Mouse (Mus musculus) liver, embryonic 12.5 days (tissue): Measurements from ENCODE around the gene Fcgrt. TPM values are rescaled to one million over a fixed set of nuclear protein-coding genes. Genes with fewer than 3 reads are reported as not detected.
A peak's percentile ranks its signal among the peaks of the same experiment; 100 is the strongest.
"Not testable (repeated sequence)": the region's sequence is repeated elsewhere in the genome, so short reads cannot be mapped to it uniquely, and the experiment has no call there.

ENCODE experiments used
- ATAC-seq: fragments of 200-750 bp; cut with Nextera tagmentation; 2 replicates; pipeline ENCODE4 v1.8.0; 2017; ENCODE audit warnings: moderate number of reproducible peaks, mild to moderate bottlenecking, moderate library complexity
- H3K27ac ChIP-seq: fragments of 300-500 bp; sonication (generic); 2 replicates; pipeline ENCODE4 v1.5.1; 2016; ENCODE audit warnings: mild to moderate bottlenecking
- H3K27me3 ChIP-seq: fragments of 300-500 bp; sonication (generic); replicated peaks from 2 replicates; pipeline ENCODE4 v1.6.1; 2016; ENCODE audit warnings: mild to moderate bottlenecking, moderate library complexity
- H3K36me3 ChIP-seq: fragments of 300-500 bp; sonication (generic); 2 replicates; pipeline ENCODE4 v1.6.1; 2016; ENCODE audit warnings: mild to moderate bottlenecking, moderate library complexity
- H3K4me1 ChIP-seq: fragments of 300-500 bp; sonication (generic); 2 replicates; pipeline ENCODE4 v1.6.1; 2016
- H3K4me2 ChIP-seq: fragments of 300-500 bp; sonication (generic); 2 replicates; pipeline ENCODE4 v1.6.1; 2016; ENCODE audit warnings: mild to moderate bottlenecking, moderate library complexity
- H3K4me3 ChIP-seq: fragments of 300-500 bp; sonication (generic); 2 replicates; pipeline ENCODE4 v1.5.1; 2016; ENCODE audit warnings: mild to moderate bottlenecking, moderate library complexity
- H3K9ac ChIP-seq: fragments of 300-500 bp; sonication (generic); 2 replicates; pipeline ENCODE4 v1.6.1; 2016; ENCODE audit warnings: mild to moderate bottlenecking, moderate library complexity
- H3K9me3 ChIP-seq: fragments of 300-500 bp; sonication (generic); replicated peaks from 2 replicates; pipeline ENCODE4 v1.6.1; 2016; ENCODE audit warnings: mild to moderate bottlenecking, moderate library complexity
- WGBS: fragments of 180-500 bp; shearing (Covaris S2); methylation state at CpG from one replicate; pipeline ENCODE4 v1.1.7; 2016; ENCODE audit not compliant: insufficient replicate concordance; 5-methylcytosine and 5-hydroxymethylcytosine counted together
- polyA plus RNA-seq: library from polyadenylated mRNA; unstranded; fragments of >200 nt; fragmentation: Nextera tagmentation; extraction: Ambion mirVana; gene quantifications from 2 replicates; pipeline ENCODE4 v1.2.1, GENCODE M21; 2016

The Fcgrt gene
- polyA plus RNA-seq, 1 experiment from 2014 or later, result 26.6 TPM

DNA sequence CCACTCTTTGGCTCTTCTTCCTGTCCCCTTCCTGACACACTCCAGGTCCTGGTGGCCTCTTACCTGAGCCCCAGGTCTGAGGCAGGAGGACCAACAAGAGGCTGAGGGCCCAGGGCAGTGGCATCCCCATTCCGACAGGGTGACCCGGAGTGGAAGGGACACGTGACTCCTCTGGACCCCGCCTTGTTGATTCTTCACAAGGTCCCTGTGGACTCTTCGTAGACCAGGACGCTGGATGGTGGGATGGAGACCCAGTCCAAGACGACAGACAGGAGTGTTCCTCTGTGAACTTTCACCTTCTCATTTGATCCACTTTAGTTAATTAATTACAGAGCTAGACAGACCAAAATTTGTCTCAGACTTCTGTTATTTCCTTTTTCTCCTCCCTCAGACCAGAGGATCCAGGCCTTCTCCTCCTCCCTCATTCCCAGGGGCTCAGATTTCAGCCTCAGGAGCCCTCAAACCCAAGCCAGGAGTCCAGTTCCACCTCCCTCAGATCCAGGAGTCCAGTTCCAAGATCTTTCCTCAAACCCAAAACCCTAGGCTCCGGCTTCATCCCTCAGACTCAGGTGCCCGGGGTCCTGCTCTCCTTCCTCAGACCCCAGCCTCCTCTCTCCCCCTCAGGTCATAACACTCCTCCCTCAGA lies 588 bp downstream of the Fcgrt start:
- Histone ChIP-seq H3K4me2 (peak overlapping the region; percentile 50), H3K4me3 (peak overlapping the region; percentile 26; the same call in 1 of the 2 replicates), H3K9me3 (no peaks in the 10 kb centered on the region), H3K4me1 (peaks cover 28% of the 10 kb centered on the region), H3K27ac (peak overlapping the region; percentile 33; the same call in 1 of the 2 replicates), H3K36me3 (no peaks in the 10 kb centered on the region; the same call in 1 of the 2 replicates), H3K27me3 (0 out of 2 replicates have a peak, but pooled peaks cover 3% of the 10 kb centered on the region), H3K9ac (0 out of 2 replicates have a peak overlapping the region, but pooled peaks have one; percentile 25)
- 67% methylated on average over 9 of the region's 9 CpGs for WGBS
- no peak; the same call in 1 of the 2 replicates for ATAC-seq

DNA sequence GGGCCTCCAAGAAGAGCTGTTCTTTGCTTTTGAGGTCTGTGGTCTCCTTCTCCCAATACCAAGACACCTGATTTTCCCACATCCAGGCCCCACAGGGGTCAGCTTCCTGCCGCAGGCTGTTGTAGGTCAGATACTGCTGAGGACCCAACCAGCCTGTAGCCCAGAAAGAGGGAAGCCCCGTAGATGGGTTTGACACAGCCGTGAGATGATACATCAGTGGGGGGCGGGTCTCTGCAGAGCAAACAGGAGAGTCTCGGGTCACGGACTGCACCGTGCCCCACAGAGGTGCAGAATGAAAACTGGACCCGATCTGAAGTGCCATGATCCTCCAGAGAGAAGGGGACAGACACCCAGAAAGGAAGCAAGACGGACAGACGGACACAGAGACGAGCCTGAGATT lies 1.2 kb downstream of the Fcgrt start:
- H3K36me3 ChIP-seq, result no peaks in the 10 kb centered on the region; the same call in 1 of the 2 replicates
- 0 out of 2 replicates have a peak, but pooled peaks cover 3% of the 10 kb centered on the region for H3K27me3 ChIP-seq
- no peak overlapping the region for H3K4me3 ChIP-seq
- 49% methylated on average over 11 of the region's 11 CpGs for WGBS
- no peak for ATAC-seq
- no peaks in the 10 kb centered on the region for H3K9me3 ChIP-seq
- H3K4me2 ChIP-seq, result peak overlapping the region; percentile 50
- no peak overlapping the region for H3K9ac ChIP-seq
- no peak overlapping the region for H3K27ac ChIP-seq
- peaks cover 30% of the 10 kb centered on the region for H3K4me1 ChIP-seq

DNA sequence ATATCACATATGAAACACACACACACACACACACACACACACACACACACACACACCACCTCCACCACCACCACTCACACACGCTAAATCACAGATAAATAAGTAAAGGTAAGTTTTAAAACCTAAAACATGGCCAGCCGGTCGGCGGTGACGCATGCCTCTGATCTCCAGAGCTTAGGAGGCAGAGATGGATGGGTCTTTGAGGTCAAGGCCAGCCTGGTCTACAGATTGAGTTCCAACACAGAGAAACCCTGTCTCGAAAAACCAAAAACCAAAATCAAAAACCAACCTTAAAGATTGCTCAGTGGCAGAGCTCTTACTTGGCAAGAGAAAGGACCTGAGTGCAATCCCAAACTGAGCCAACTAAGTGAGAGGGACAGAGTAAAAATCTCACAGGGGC lies 3.6 kb downstream of the Fcgrt start:
- Histone ChIP-seq H3K4me3 (no peak overlapping the region), H3K9ac (no peak overlapping the region), H3K36me3 (no peaks in the 10 kb centered on the region; the same call in 1 of the 2 replicates), H3K27me3 (0 out of 2 replicates have a peak, but pooled peaks cover 3% of the 10 kb centered on the region), H3K9me3 (no peaks in the 10 kb centered on the region), H3K4me1 (peaks cover 36% of the 10 kb centered on the region), H3K4me2 (no peak overlapping the region), H3K27ac (no peak overlapping the region)
- 85% methylated on average over 6 of the region's 6 CpGs for WGBS
- ATAC-seq, result no peak

DNA sequence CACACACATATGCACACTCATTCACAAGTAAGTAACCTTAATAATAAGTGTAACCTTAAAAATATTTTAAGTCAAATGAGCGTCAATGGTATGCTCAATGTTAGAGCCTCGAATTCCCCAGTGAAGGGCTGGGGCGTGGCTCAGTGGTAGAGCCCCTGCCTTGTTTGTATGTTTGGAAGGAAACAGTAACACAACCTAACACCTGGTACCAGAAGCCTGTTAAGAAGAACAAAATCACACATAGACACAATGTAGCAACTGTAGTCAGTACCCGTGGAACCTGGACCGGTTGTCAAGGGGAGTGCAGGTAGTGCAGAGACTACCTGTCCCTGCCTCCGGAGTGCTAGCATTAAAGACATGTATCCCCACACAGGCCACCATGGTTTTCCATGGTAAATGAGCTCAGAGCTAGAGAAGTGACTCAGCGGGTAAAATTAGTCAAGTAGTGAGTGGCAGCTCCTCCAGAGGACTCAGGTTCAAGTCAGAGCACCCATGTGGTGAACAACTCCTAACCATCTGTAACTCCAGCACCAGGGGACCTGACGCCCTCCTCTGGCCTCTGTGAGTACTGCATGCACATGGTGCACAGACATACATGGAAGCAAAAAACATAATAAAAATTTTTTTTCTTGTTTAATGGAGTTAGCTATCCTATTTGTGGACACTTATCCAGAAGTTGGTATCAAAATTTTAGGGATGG lies 5.0 kb downstream of the Fcgrt start:
- WGBS, result 76% methylated on average over 8 of the region's 8 CpGs
- ATAC-seq, result no peak

DNA sequence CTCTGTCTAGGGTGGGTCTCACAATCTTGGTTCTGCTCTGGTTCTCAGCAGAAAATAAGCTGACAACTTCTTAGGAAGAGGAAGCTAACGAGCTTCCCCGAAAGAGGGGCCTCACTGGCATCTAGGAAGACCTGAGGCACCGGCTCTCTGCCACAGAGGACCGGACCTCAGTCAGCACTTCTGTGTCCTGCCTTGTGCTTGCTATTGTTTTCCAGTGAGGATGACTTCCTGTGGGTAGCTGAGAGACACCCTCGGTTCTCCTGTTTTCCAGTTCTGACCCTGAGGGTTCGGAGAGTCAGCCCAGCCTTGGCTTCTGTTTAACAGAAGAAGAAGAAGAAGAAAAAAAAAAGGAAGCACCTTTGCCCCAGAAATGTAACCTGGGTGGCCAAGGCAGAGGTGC lies 6.2 kb downstream of the Fcgrt start:
- Histone ChIP-seq H3K36me3 (no peaks in the 10 kb centered on the region; the same call in 1 of the 2 replicates), H3K9ac (no peak overlapping the region), H3K4me2 (no peak overlapping the region), H3K27ac (peak overlapping the region; percentile 15; the same call in 1 of the 2 replicates), H3K9me3 (no peaks in the 10 kb centered on the region), H3K4me3 (no peak overlapping the region), H3K4me1 (peaks cover 45% of the 10 kb centered on the region), H3K27me3 (0 out of 2 replicates have a peak, but pooled peaks cover 3% of the 10 kb centered on the region)
- ATAC-seq, result peak; percentile 31; the same call in 1 of the 2 replicates
- 26% methylated on average over 6 of the region's 6 CpGs for WGBS

More for the DNA sequence above, 5.0 kb downstream of the Fcgrt start:
- H3K27ac ChIP-seq, result no peak overlapping the region
- no peak overlapping the region for H3K4me2 ChIP-seq
- H3K9ac ChIP-seq, result no peak overlapping the region
- H3K4me1 ChIP-seq, result peaks cover 41% of the 10 kb centered on the region
- H3K4me3 ChIP-seq, result no peak overlapping the region
- H3K9me3 ChIP-seq, result no peaks in the 10 kb centered on the region
- H3K36me3 ChIP-seq, result no peaks in the 10 kb centered on the region; the same call in 1 of the 2 replicates
- 0 out of 2 replicates have a peak, but pooled peaks cover 3% of the 10 kb centered on the region for H3K27me3 ChIP-seq

DNA sequence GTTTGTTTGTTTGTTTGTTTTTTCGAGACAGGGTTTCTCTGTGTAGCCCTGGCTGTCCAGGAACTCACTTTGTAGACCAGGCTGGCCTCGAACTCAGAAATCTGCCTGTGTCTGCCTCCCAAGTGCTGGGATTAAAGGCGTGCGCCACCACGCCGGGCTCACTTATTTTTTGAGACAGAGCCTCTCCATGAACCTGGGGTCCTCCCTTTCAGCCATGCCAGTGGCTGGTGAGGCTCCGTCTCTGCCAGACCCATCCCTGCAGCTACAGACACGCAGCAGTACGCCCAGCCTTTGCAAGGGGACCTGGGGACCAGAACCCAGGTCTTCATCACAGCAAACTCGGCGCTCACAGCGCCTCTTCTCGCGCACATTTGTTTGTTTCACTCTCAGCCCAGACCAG lies 7.7 kb downstream of the Fcgrt start:
- WGBS, result 83% methylated on average over 14 of the region's 14 CpGs
- not testable (repeated sequence) for H3K36me3 ChIP-seq, H3K27me3 ChIP-seq

DNA sequence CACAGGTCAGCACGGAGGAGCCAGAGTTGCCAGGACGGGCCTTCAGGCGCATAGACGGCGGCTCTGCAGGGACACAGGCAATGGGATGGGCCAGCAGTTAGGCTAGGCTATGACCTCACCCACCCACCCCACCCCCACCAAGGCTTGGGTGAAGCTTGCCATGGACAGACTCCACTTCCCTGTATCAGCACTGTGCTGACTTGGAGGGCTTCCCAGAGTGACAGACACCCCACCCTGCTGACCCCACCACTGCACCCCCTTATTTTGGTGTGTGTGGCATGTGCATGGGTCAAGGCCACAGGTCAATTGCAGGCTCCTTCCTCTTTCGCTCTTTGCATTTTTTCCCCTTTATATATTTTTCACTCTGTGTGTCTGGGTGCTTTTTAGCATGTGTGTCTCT lies 8.3 kb downstream of the Fcgrt start:
- H3K4me3 ChIP-seq, result no peak overlapping the region
- H3K36me3 ChIP-seq, result no peaks in the 10 kb centered on the region; the same call in 1 of the 2 replicates
- WGBS, result 56% methylated on average over 6 of the region's 6 CpGs
- ATAC-seq, result no peak
- peaks cover 56% of the 10 kb centered on the region for H3K4me1 ChIP-seq
- no peak overlapping the region for H3K27ac ChIP-seq
- 0 out of 2 replicates have a peak, but pooled peaks cover 3% of the 10 kb centered on the region for H3K27me3 ChIP-seq
- no peak overlapping the region for H3K4me2 ChIP-seq
- H3K9me3 ChIP-seq, result no peaks in the 10 kb centered on the region
- H3K9ac ChIP-seq, result no peak overlapping the region

More for the DNA sequence above, 7.7 kb downstream of the Fcgrt start:
- H3K27ac ChIP-seq, H3K4me3 ChIP-seq, ATAC-seq, H3K9me3 ChIP-seq, H3K9ac ChIP-seq, H3K4me2 ChIP-seq: not testable (repeated sequence)
- peaks cover 50% of the 10 kb centered on the region for H3K4me1 ChIP-seq

DNA sequence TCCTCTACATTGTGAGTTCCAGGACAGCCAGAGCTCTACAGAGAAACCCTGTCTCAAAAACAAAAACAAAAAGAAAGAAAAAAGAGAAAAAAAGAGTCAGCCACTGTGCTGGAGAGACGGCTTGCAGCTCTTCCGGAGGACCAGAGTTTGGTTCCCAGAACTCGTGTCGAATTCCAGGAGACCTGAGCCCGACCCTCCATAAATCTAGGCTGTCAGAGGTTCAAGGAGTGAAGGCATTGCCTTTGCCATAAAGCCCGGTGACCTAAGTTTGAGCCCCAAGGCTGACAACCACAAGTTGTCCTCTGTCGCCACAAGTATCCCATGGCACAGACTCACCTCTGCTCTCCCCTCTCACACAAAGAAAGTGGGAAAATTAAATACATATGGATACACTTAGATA lies 9.5 kb downstream of the Fcgrt start:
- H3K27ac ChIP-seq, result peak overlapping the region; percentile 7; the same call in 1 of the 2 replicates
- WGBS, result 55% methylated on average over 7 of the region's 7 CpGs
- H3K36me3 ChIP-seq, result no peaks in the 10 kb centered on the region; the same call in 1 of the 2 replicates
- H3K4me3 ChIP-seq, result no peak overlapping the region
- ATAC-seq, result no peak
- H3K9me3 ChIP-seq, result no peaks in the 10 kb centered on the region
- H3K9ac ChIP-seq, result no peak overlapping the region
- H3K27me3 ChIP-seq, result 0 out of 2 replicates have a peak, but pooled peaks cover 3% of the 10 kb centered on the region
- H3K4me1 ChIP-seq, result peaks cover 63% of the 10 kb centered on the region
- H3K4me2 ChIP-seq, result no peak overlapping the region; the same call in 1 of the 2 replicates

DNA sequence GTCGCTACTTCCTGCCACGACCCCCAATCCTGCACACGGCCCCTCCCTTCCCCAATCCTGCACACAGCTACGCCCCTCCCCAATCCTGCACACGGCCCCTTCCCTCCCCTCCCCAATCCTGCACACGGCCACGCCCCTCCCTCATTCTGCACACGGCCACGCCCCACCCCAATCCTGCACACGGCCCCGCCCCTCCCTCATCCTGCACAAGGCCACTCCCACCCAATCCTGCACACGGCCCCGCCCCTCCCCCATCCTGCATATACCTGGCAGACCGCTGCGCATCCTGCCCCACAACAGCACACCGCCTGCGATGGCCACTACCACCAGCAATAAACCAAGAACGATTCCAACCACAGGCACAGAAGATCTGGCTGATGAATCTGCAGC lies 10.1 kb downstream of the Fcgrt start:
- no peak for ATAC-seq
- H3K27ac ChIP-seq, result peak overlapping the region; percentile 43; the same call in 1 of the 2 replicates
- H3K9ac ChIP-seq, result no peak overlapping the region
- 0 out of 2 replicates have a peak, but pooled peaks cover 1% of the 10 kb centered on the region for H3K27me3 ChIP-seq
- WGBS, result 20% methylated on average over 18 of the region's 18 CpGs
- no peak overlapping the region for H3K4me3 ChIP-seq
- H3K4me1 ChIP-seq, result peaks cover 66% of the 10 kb centered on the region
- H3K4me2 ChIP-seq, result peak overlapping the region; percentile 82
- H3K9me3 ChIP-seq, result no peaks in the 10 kb centered on the region
- H3K36me3 ChIP-seq, result peaks cover 3% of the 10 kb centered on the region; the same call in 1 of the 2 replicates

DNA sequence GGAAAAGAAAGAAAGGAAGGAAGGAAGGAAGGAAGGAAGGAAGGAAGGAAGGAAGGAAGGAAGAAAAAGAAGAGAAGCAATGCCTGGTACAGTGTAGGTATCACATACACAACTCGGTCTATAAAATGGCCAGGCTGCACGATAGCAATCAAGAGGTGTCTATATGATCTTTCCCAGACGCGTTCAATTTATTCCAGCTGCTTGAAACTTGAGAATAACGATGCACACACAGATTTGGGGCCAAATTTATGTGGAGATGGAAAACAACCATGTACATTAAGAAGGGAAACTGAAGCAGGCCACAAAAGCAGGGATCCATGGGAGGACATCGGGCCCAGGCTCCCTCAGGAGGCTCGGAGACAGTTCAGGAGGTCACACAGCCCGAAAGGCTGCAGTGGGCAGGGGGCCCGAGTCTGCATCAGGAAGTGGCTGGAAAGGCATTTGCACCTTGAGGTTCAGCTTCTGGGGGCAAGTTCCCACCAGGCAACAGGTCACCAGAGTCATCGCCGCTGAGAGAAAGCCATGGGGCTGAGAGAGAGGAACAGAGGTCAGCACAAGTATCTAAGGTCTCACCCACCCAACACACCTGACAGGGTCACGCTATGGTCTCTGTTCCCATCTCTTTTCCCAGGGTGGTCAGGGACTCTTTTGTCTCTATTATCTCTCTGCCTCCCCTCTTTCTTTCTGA lies 10.7 kb downstream of the Fcgrt start:
- Histone ChIP-seq H3K36me3 (peaks cover 8% of the 10 kb centered on the region), H3K4me3 (no peak overlapping the region), H3K9me3 (no peaks in the 10 kb centered on the region), H3K27me3 (no peaks in the 10 kb centered on the region), H3K4me2 (peak overlapping the region; percentile 82), H3K27ac (peak overlapping the region; percentile 43; the same call in 1 of the 2 replicates), H3K9ac (0 out of 2 replicates have a peak overlapping the region, but pooled peaks have one; percentile 28), H3K4me1 (peaks cover 68% of the 10 kb centered on the region)
- WGBS, result 42% methylated on average over 12 of the region's 12 CpGs
- ATAC-seq, result no peak

DNA sequence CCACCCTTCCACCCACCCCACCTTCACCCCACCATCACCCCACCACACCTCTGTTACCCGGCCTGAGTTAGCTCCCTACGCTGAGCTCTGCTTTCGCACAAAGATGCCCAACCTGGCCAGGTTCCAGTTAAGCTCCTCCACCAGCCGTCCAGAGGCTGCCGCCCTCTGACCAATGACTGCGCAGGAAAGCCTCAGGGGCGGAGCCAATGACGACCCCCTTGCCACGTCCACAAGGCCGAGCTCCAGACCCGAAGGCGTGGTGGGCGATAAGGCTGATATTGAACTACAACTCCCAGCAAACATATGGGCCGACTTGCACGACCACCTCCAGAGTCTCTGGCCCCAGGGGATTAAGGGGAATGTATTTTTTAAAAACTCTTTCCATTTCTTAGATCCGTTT lies 11.6 kb downstream of the Fcgrt start, which contains the start of gene Rcn3:
Rcn3 (minus strand) TSS at position 174 of the 400 bp plus-strand sequence.
- peaks cover 62% of the 10 kb centered on the region for H3K4me1 ChIP-seq
- no peaks in the 10 kb centered on the region for H3K9me3 ChIP-seq
- peaks cover 12% of the 10 kb centered on the region for H3K36me3 ChIP-seq
- ATAC-seq, result peak; percentile 77
- WGBS, result under 1% methylated on average over 16 of the region's 16 CpGs
- H3K4me2 ChIP-seq, result peak within 1 kb of the TSS; percentile 82
- H3K27me3 ChIP-seq, result no peaks in the 10 kb centered on the region
- peak within 1 kb of the TSS; percentile 54 for H3K4me3 ChIP-seq
- peak within 1 kb of the TSS; percentile 61 for H3K9ac ChIP-seq
- peak within 1 kb of the TSS; percentile 59 for H3K27ac ChIP-seq
